Mouse (Mus musculus): ENCODE data around the gene Gcc2. TPM values are rescaled to one million over a fixed set of nuclear protein-coding genes. Genes with fewer than 3 reads are reported as not detected.

Gcc2 gene
- total RNA-seq (2023): 10 to 100 TPM; 19.5 to 21.1 TPM

DNA sequence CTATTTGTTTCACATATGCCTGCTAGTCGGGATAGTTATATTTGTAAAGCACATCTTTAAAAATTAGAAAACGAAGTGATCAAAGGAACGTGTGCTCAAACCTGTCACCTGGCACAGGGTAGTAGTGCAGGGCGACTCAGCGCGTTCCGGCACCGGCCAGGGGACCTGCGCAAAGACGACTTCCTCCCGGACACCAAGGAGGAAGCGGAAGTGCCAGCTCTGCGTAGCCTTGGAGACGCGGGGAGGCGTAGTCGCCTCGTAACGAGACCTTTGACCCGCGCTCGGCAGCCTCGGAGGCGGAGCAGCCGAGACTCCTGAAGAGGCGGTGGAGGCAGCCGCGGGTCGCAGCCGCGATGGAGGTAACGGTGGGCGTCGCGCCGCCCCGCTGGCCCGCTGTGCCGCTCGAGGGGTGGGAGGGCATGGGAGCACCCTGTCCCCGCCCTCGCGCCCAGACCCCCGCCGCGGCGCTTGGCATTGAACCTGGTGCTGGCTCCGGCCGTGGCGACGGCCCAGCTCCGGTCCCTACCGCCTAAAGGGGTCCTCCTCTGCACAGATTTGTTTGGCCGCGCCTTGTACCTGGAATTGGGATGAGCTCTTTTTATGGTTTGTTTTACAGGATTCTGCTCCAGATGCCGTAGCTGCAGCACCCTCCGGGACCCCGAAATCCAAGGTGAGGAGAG lies at the start of gene Gcc2:
TSS of gene Gcc2 (plus strand) at position 285 of the 680 bp plus-strand sequence.

DNA sequence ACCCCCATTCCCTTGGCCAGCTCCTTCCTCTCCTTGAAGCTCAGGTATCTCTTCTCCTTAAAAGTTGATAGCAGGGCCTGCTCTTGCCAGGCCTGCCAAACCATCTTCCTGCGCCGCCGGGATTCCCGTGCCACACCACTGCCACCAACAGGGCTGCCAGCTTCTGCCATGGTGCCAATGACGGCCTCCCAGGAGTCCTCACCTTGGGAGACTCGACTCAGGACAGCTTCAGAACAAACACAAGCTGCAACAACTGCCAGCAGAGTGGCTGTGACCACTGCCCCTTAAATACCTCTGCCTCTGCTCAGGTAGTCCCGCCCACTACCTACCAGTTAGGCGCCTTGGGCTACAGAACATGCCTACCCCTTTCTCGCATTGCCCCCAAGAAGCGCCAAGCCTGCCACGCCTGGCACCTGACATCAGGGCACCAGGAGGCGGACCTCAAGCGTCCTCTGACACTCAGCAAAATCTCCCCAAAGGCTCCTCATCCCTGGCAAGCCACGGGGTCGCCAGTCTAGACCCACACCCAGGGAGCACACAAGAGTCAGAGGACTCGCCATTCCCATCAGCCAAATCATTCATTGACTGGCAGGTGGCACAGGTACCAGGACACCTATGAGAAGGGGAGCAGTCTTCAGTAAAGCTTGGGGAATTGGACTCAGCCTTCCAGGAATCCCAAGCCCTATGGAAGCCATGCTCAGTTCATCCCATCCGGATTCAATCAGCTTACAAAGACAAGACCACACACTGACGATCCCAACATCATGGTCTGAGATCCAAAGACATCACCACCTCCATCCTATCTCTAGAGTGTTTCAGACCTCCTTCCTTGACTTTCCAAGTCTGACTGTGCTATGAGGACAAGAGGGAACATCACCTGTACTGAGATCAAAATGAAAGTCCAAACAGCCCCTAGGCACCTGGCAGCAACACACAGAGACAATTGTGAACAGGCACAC lies 30.2 kb upstream of the Gcc2 start, which contains the start of gene AW822073:
TSS of gene AW822073 (minus strand) at position 104 of the 959 bp plus-strand sequence.

DNA sequence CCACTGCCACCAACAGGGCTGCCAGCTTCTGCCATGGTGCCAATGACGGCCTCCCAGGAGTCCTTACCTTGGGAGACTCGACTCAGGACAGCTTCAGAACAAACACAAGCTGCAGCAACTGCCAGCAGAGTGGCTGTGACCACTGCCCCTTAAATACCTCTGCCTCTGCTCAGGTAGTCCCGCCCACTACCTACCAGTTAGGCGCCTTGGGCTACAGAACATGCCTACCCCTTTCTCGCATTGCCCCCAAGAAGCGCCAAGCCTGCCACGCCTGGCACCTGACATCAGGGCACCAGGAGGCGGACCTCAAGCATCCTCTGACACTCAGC lies 22.7 kb upstream of the Gcc2 start, which contains the start of gene Duxf3:
TSS of gene Duxf3 (minus strand) at position 35 of the 329 bp plus-strand sequence.

DNA sequence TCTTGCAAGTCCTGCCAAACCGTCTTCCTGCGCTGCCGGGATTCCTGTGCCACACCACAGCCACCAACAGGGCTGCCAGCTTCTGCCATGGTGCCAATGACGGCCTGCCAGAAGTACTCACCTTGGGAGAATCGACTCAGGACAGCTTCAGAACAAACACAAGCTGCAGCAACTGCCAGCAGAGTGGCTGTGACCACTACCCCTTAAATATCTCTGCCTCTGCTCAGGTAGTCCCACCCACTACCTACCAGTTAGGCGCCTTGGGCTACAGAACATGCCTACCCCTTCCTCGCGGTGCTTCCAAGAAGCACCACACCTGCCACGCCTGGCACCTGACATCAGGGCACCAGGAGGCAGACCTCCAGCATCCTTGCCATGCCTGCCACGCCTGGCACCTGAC lies 18.7 kb upstream of the Gcc2 start, which contains the start of gene Gm4981:
TSS of gene Gm4981 (minus strand) at position 89 of the 400 bp plus-strand sequence.

DNA sequence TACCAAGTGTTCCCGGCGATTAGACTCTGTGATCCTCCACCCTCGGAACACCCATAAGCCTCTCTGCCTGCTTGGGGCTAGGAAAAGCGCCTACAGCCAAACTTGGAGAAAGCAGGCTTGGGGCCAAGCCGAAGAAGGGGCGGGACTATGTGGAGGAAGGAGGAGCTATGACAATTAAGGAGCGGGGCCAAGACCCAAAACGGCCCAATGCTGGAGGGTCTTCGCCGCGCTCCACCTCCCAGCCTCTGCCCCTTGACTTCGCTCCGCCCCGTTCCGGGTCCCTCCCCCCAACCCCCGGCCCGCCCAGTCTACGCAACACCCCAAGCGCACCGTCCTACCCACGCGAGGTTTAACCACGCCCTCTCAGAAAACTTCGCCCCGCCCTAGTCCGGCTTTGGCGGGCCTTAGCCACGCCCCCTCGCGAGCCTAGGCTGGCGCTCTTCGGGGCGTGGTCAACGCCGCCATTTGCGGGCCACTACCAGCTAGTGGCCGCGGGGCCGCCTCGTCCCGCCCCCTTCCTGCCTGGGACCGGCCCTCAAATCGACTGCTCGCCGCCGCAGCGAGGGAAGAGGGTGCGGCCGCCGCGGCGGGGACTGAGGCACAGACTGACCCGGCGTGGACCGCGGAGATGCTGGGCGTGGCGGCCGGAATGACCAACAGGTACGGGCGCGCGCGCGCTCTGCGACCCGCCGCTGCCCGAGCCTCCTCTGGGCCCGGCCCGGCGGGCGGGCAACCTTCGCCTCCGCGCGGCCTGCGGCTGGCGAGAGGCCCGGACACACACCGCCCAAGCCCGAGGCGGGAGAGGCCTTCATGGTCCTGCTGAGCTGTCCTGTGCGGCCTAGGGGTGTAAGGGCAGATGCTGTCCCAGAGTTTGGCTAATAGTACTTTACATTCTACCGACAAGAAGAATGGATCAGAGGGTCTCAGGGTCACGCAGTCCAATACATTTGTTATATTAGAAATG lies 68.0 kb downstream of the Gcc2 start, which contains the start of gene Lims1:
TSS of gene Lims1 (plus strand) at position 439 of the 964 bp plus-strand sequence.

Other genes starting within 250 kb of the Gcc2 start
- not detected for gene AW822073, start 30.6 kb upstream of the Gcc2 start, total RNA-seq (2023)
- not detected for gene Duxf3, start 22.8 kb upstream of the Gcc2 start, total RNA-seq (2023)
- not detected for gene Gm4981, start 18.8 kb upstream of the Gcc2 start, total RNA-seq (2023)
- 100 to 1,000 TPM; 115 to 131 TPM for gene Lims1, start 68.0 kb downstream of the Gcc2 start, total RNA-seq (2023)
- gene Ranbp2, start 191.4 kb downstream of the Gcc2 start, total RNA-seq (2023): 100 to 1,000 TPM; 122 to 123 TPM
- 1 to 10 TPM in 1 of 2 experiments, under 1 TPM in 1; 0.60 to 1.9 TPM for gene Ccdc138, start 242.5 kb downstream of the Gcc2 start, total RNA-seq (2023)